Mouse (Mus musculus) hindbrain, embryonic 14.5 days (tissue): ENCODE data around the gene Faiml. TPM values are rescaled to one million over a fixed set of nuclear protein-coding genes. Genes with fewer than 3 reads are reported as not detected.

Source experiments
- ATAC-seq: fragments of 200-750 bp; cut with Nextera tagmentation; 2 replicates; pipeline ENCODE4 v1.8.0; 2017; ENCODE audit warnings: moderate number of reproducible peaks, mild to moderate bottlenecking, moderate TSS enrichment, moderate library complexity; ENCODE audit not compliant: low FRiP score
- DNase-seq: peaks from one replicate; pipeline ENCODE4 v3.0.0-alpha.2; 2015; ENCODE audit warnings: low spot score
- H3K27ac ChIP-seq: fragments of 300-500 bp; sonication (generic); 2 replicates; pipeline ENCODE4 v1.5.1; 2014; ENCODE audit warnings: mild to moderate bottlenecking, moderate library complexity
- H3K27me3 ChIP-seq: fragments of 300-500 bp; sonication (generic); 2 replicates; pipeline ENCODE4 v1.6.1; 2014; ENCODE audit warnings: mild to moderate bottlenecking, low read length, mixed read lengths; ENCODE audit not compliant: control insufficient read depth, insufficient read depth
- H3K36me3 ChIP-seq: fragments of 300-500 bp; sonication (generic); replicated peaks from 2 replicates; pipeline ENCODE4 v1.6.1; 2014; ENCODE audit not compliant: control insufficient read depth, insufficient read depth
- H3K4me1 ChIP-seq: fragments of 300-500 bp; sonication (generic); replicated peaks from 2 replicates; pipeline ENCODE4 v1.6.1; 2014; ENCODE audit warnings: antibody characterized with exemption, low read length, mixed read lengths; ENCODE audit not compliant: control insufficient read depth, insufficient read depth
- H3K4me2 ChIP-seq: fragments of 300-500 bp; sonication (generic); replicated peaks from 2 replicates; pipeline ENCODE4 v1.6.1; 2014; ENCODE audit warnings: mild to moderate bottlenecking, moderate library complexity
- H3K4me3 ChIP-seq: fragments of 300-500 bp; sonication (generic); replicated peaks from 2 replicates; pipeline ENCODE4 v1.5.1; 2014; ENCODE audit warnings: mild to moderate bottlenecking, low read length
- H3K9ac ChIP-seq: fragments of 300-500 bp; sonication (generic); 2 replicates; pipeline ENCODE4 v1.6.1; 2014
- H3K9me3 ChIP-seq: fragments of 300-500 bp; sonication (generic); 2 replicates; pipeline ENCODE4 v1.6.1; 2016; ENCODE audit warnings: low read length; ENCODE audit not compliant: control insufficient read depth
- whole genome bisulfite sequencing: fragments of 180-500 bp; shearing (Covaris S2); extraction: QIAGEN DNeasy Blood & Tissue Kit; methylation state at CpG from one replicate; pipeline ENCODE4 v1.1.7; 2014; 5-methylcytosine and 5-hydroxymethylcytosine counted together
- polyA plus RNA-seq: library from polyadenylated mRNA; unstranded; fragments of >200 nt; fragmentation: Nextera tagmentation; extraction: Ambion mirVana; gene quantifications from 2 replicates; pipeline ENCODE4 v1.2.1, GENCODE M21; 2014

The Faiml gene
- polyA plus RNA-seq, 1 experiment from 2014 or later = not detected

DNA sequence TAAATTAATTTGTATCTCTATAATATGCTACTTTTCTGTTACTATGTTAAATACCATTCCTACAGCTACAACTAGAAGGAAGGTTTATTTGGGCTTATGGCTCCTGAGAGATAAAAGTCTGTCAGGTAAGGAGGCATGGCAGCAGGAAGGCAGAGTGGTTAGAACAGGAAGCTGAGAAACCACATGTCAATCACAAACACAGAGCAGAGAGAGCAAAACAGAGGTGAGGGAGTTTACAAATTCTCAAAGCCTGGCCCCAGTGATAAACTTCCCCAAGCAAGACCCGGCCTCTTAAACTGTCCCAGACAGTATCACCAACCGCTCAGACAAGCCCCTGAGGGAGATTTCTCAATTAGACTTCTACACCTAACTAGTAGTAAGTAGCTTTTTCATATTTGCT is 20.9 kb downstream of the Faiml start:
- Histone ChIP-seq H3K4me2 (no peak overlapping the region), H3K27ac (no peak overlapping the region), H3K36me3 (no peaks in the 10 kb centered on the region), H3K4me1 (no peaks in the 10 kb centered on the region), H3K9ac (no peak overlapping the region), H3K4me3 (no peak overlapping the region), H3K27me3 (no peaks in the 10 kb centered on the region), H3K9me3 (no peaks in the 10 kb centered on the region)
- no peak for ATAC-seq
- WGBS = 87% methylated on average over 2 of the region's 2 CpGs
- DNase-seq = no peak

DNA sequence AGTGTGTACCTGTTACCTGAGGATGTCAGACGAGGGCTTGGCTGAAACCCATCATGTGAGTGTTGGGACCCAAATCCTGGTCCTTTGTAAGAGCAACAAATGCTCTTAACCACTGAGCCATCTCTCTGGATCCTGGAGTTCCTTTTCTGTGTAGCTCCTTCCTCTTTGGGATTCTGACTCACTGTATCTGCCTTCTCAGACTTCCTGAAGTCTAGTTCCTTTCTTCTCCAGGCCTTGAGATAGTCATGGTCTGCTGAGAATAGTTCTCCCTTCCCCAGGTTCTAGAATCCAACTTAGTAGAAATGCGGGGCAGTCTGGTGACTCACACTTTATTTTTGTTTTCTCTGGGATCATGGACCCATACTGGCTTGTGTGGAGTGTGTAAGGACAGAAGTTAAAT is 24.4 kb downstream of the Faiml start:
- ATAC-seq = no peak
- 81% methylated on average over 2 of the region's 2 CpGs for WGBS
- H3K4me2 ChIP-seq = no peak overlapping the region

DNA sequence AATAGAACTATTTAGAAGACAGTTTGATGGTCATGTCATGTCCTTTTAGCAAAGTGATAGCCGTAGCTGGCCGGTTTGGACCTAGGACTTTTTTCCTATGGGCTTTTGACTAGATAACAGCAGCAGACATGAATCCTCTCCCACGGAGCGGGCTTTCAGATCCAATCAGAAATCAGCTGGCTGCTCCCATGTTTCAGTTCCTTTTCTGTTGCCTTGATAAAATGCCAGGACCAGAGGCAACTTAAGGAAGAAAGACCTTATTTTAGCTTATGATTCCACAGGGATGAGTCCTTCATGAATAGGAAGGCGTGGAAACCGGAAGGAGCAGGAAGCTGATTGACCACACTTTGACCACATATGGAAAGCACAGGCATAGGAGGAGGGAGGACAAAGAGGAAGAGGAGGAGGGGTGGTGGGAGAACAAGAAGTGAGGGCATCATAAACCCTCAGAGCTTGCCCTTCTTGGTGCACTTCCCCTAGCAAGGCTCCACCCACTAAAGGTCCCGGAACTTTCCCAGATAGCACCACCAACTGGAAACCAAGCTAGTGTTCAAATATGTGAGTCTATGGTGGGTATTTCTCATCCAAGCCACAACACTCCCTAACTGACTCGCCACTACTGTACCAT is 53.9 kb downstream of the Faiml start:
- Histone ChIP-seq H3K4me3 (no peak overlapping the region), H3K27ac (no peak overlapping the region), H3K4me2 (no peak overlapping the region), H3K36me3 (no peaks in the 10 kb centered on the region), H3K27me3 (no peaks in the 10 kb centered on the region), H3K4me1 (no peaks in the 10 kb centered on the region), H3K9me3 (no peaks in the 10 kb centered on the region), H3K9ac (no peak overlapping the region)
- 92% methylated on average over 8 of the region's 8 CpGs for WGBS
- DNase-seq (no peak), ATAC-seq (no peak)

More for the DNA sequence above, 24.4 kb downstream of the Faiml start:
- H3K36me3 ChIP-seq = no peaks in the 10 kb centered on the region
- H3K4me1 ChIP-seq = no peaks in the 10 kb centered on the region
- no peak overlapping the region for H3K4me3 ChIP-seq
- H3K9me3 ChIP-seq = no peaks in the 10 kb centered on the region
- no peak overlapping the region for H3K27ac ChIP-seq
- no peaks in the 10 kb centered on the region for H3K27me3 ChIP-seq
- H3K9ac ChIP-seq = no peak overlapping the region
- DNase-seq = no peak

DNA sequence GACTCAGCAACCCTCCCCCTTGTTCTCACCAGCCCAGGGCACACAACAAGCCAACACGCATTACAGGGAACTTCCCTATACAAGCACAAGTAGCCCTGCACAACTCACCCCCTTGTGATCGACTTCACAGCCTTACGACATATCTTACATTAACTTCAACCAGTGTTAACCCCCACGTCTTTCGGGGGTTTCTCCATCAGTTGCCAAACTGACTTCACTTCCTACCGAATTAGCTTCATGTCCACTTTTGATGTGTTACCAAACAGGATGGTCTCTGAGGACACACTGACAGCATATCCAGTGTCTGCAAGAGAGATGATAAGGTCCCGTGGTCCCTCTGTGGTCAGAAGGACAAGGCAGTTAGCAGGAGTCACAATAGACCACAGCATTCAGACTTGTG is 54.9 kb downstream of the Faiml start:
- H3K9me3 ChIP-seq = no peaks in the 10 kb centered on the region
- no peak overlapping the region for H3K4me2 ChIP-seq
- no peak overlapping the region for H3K27ac ChIP-seq
- H3K27me3 ChIP-seq = no peaks in the 10 kb centered on the region
- WGBS = 93% methylated on average over 7 of the region's 7 CpGs
- no peak for DNase-seq
- H3K36me3 ChIP-seq = no peaks in the 10 kb centered on the region
- no peak for ATAC-seq
- H3K9ac ChIP-seq = no peak overlapping the region
- H3K4me3 ChIP-seq = no peak overlapping the region
- no peaks in the 10 kb centered on the region for H3K4me1 ChIP-seq

DNA sequence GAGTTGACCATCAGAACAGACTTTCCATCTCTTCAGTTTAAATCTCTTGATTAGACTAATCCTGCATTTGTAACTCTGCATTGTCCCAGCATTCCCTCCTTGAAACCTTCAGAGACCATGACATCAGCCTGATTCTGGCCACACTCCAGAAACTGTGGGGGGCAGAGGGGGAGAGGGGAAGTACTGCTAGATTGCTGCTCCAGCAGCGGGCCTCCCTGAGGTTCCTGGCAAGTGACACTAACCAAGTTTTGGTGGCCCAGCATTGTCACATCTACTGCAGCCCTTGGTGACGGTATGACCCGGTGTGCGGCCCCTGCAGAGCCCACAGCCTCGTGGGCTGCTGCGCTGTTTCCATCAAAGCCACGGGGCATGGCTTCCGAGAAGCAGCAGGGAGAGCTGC is 56.8 kb downstream of the Faiml start:
- no peak; the same call in 1 of the 2 replicates for ATAC-seq
- H3K4me1 ChIP-seq = no peaks in the 10 kb centered on the region
- H3K27ac ChIP-seq = no peak overlapping the region
- H3K27me3 ChIP-seq = no peaks in the 10 kb centered on the region
- no peak overlapping the region for H3K4me3 ChIP-seq
- H3K4me2 ChIP-seq = no peak overlapping the region
- no peaks in the 10 kb centered on the region for H3K9me3 ChIP-seq
- H3K36me3 ChIP-seq = no peaks in the 10 kb centered on the region
- no peak overlapping the region for H3K9ac ChIP-seq
- 59% methylated on average over 8 of the region's 8 CpGs for WGBS
- peak; percentile 44 for DNase-seq

Other genes with a start within 250 kb of the Faiml start
- 0.13 and 0.20 TPM in 2 replicates for gene Gm1123, start 201.5 kb downstream of the Faiml start, polyA plus RNA-seq
- gene Pik3cb, start 96.6 kb downstream of the Faiml start, polyA plus RNA-seq = 3.8 and 4.3 TPM in 2 replicates
- 50.9 and 55.0 TPM in 2 replicates for gene Cep70, start 6.1 kb upstream of the Faiml start, polyA plus RNA-seq
- 0.76 and 1.1 TPM in 2 replicates for gene Esyt3, start 121.3 kb upstream of the Faiml start, polyA plus RNA-seq
- 55.3 and 62.9 TPM in 2 replicates for gene Mras, start 200.1 kb upstream of the Faiml start, polyA plus RNA-seq
- 0.61 and 1.5 TPM in 2 replicates for gene Nme9, start 214.2 kb upstream of the Faiml start, polyA plus RNA-seq